Mouse (Mus musculus) liver, embryonic 11.5 days (tissue): Measurements from ENCODE around the gene Bub3. TPM values are rescaled to one million over a fixed set of nuclear protein-coding genes. Genes with fewer than 3 reads are reported as not detected.

Source experiments
- ATAC-seq: fragments of 200-750 bp; cut with Nextera tagmentation; replicated peaks from 2 replicates; pipeline ENCODE4 v1.8.0; 2017; ENCODE audit warnings: moderate number of reproducible peaks, mild to moderate bottlenecking, moderate TSS enrichment, moderate library complexity; ENCODE audit not compliant: low FRiP score
- DNase-seq: peaks from one replicate; pipeline ENCODE4 v3.0.0-alpha.2; 2017; ENCODE audit warnings: low spot score
- H3K27ac ChIP-seq: fragments of 300-500 bp; sonication (generic); 2 replicates; pipeline ENCODE4 v1.5.1; 2014; ENCODE audit warnings: mild to moderate bottlenecking, low read depth, low read length, control low read depth
- H3K27me3 ChIP-seq: fragments of 300-500 bp; sonication (generic); replicated peaks from 2 replicates; pipeline ENCODE4 v1.6.1; 2014; ENCODE audit warnings: low read length, mixed read lengths; ENCODE audit not compliant: control insufficient read depth, insufficient read depth
- H3K36me3 ChIP-seq: fragments of 300-500 bp; sonication (generic); 2 replicates; pipeline ENCODE4 v1.6.1; 2014; ENCODE audit warnings: mild to moderate bottlenecking, low read length, moderate library complexity, mixed read lengths; ENCODE audit not compliant: control insufficient read depth, insufficient read depth
- H3K4me1 ChIP-seq: fragments of 300-500 bp; sonication (generic); replicated peaks from 2 replicates; pipeline ENCODE4 v1.6.1; 2014; ENCODE audit warnings: low read length, mixed read lengths; ENCODE audit not compliant: control insufficient read depth, insufficient read depth
- H3K4me2 ChIP-seq: fragments of 300-500 bp; sonication (generic); 2 replicates; pipeline ENCODE4 v1.6.1; 2014; ENCODE audit warnings: mild to moderate bottlenecking, control low read depth, moderate library complexity
- H3K4me3 ChIP-seq: fragments of 300-500 bp; sonication (generic); 2 replicates; pipeline ENCODE4 v1.5.1; 2014; ENCODE audit warnings: low read depth, low read length, control low read depth
- H3K9ac ChIP-seq: fragments of 300-500 bp; sonication (generic); 2 replicates; pipeline ENCODE4 v1.6.1; 2014; ENCODE audit warnings: low read depth, low read length, control low read depth
- H3K9me3 ChIP-seq: fragments of 300-500 bp; sonication (generic); 2 replicates; pipeline ENCODE4 v1.6.1; 2016; ENCODE audit warnings: low read length, inconsistent platforms, mixed read lengths; ENCODE audit not compliant: control insufficient read depth
- WGBS: fragments of 180-500 bp; shearing (Covaris S2); extraction: QIAGEN DNeasy Blood & Tissue Kit; methylation state at CpG from one replicate; pipeline ENCODE4 v1.1.7; 2014; 5-methylcytosine and 5-hydroxymethylcytosine counted together
- polyA plus RNA-seq: library from polyadenylated mRNA; unstranded; fragments of >200 nt; fragmentation: Nextera tagmentation; extraction: Ambion mirVana; gene quantifications from 2 replicates; pipeline ENCODE4 v1.2.1, GENCODE M21; 2014

Gene Bub3
- polyA plus RNA-seq, 1 experiment from 2014 or later: 192 TPM

- Histone ChIP-seq H3K4me2 (no peak overlapping the region), H3K9ac (no peak overlapping the region), H3K4me1 (peaks cover 6% of the 10 kb centered on the region), H3K27ac (no peak overlapping the region), H3K36me3 (no peaks in the 10 kb centered on the region), H3K27me3 (peaks cover 99% of the 10 kb centered on the region), H3K4me3 (no peak overlapping the region), H3K9me3 (no peaks in the 10 kb centered on the region)
- DNase-seq: no peak
- no peak for ATAC-seq
- 4% methylated on average over 13 of the region's 13 CpGs for WGBS
These were observed 14.2 kb upstream of the Bub3 start for GRCm38 (mm10) chr7:131545701-131546385.

- H3K36me3 ChIP-seq: no peaks in the 10 kb centered on the region
- H3K9ac ChIP-seq: no peak overlapping the region
- H3K27me3 ChIP-seq: peaks cover 99% of the 10 kb centered on the region
- H3K4me3 ChIP-seq: no peak overlapping the region
- no peak overlapping the region for H3K27ac ChIP-seq
- DNase-seq: no peak
- no peaks in the 10 kb centered on the region for H3K9me3 ChIP-seq
- no peak overlapping the region for H3K4me2 ChIP-seq
- ATAC-seq: no peak
- WGBS: 4% methylated on average over 2 of the region's 2 CpGs
- peaks cover 6% of the 10 kb centered on the region for H3K4me1 ChIP-seq
These were observed 13.6 kb upstream of the Bub3 start for GRCm38 (mm10) chr7:131546423-131546822.

- H3K4me1 ChIP-seq: peaks cover under 1% of the 10 kb centered on the region; the same call in 1 of the 2 replicates
- H3K27me3 ChIP-seq: peaks cover 99% of the 10 kb centered on the region
- H3K36me3 ChIP-seq: no peaks in the 10 kb centered on the region
- H3K27ac ChIP-seq: no peak overlapping the region
- H3K4me3 ChIP-seq: no peak overlapping the region
- ATAC-seq (no peak), DNase-seq (no peak)
- H3K9me3 ChIP-seq: no peaks in the 10 kb centered on the region
- H3K9ac ChIP-seq: no peak overlapping the region
- 3% methylated on average over 5 of the region's 5 CpGs for WGBS
- H3K4me2 ChIP-seq: no peak overlapping the region
These were observed 12.5 kb upstream of the Bub3 start for GRCm38 (mm10) chr7:131547481-131547880.

GRCm38 (mm10) chr7:131548473-131548872, 11.5 kb upstream of the Bub3 start, which contains the start of gene Hmx2:
Gene Hmx2 (plus strand): TSS chr7:131548773.
- Histone ChIP-seq H3K4me2 (no peak within 1 kb of the TSS), H3K36me3 (no peaks in the 10 kb centered on the region), H3K9me3 (no peaks in the 10 kb centered on the region), H3K4me1 (no peaks in the 10 kb centered on the region), H3K27ac (no peak within 1 kb of the TSS), H3K27me3 (peaks cover 99% of the 10 kb centered on the region), H3K9ac (no peak within 1 kb of the TSS), H3K4me3 (no peak within 1 kb of the TSS)
- DNase-seq (no peak), ATAC-seq (no peak)
- WGBS: 4% methylated on average over 3 of the region's 3 CpGs

GRCm38 (mm10) chr7:131551471-131551870, 8.6 kb upstream of the Bub3 start:
- peaks cover 100% of the 10 kb centered on the region for H3K27me3 ChIP-seq
- DNase-seq: no peak
- no peaks in the 10 kb centered on the region for H3K9me3 ChIP-seq
- peaks cover 2% of the 10 kb centered on the region; the same call in 1 of the 2 replicates for H3K4me1 ChIP-seq
- no peak overlapping the region for H3K9ac ChIP-seq
- ATAC-seq: no peak
- WGBS: 2% methylated on average over 4 of the region's 4 CpGs
- no peak overlapping the region for H3K4me2 ChIP-seq
- H3K4me3 ChIP-seq: no peak overlapping the region
- no peaks in the 10 kb centered on the region for H3K36me3 ChIP-seq
- no peak overlapping the region for H3K27ac ChIP-seq

GRCm38 (mm10) chr7:131551931-131552741, 7.9 kb upstream of the Bub3 start:
- H3K4me2 ChIP-seq: no peak overlapping the region
- no peak overlapping the region for H3K27ac ChIP-seq
- H3K36me3 ChIP-seq: no peaks in the 10 kb centered on the region
- ATAC-seq (no peak), DNase-seq (no peak)
- H3K4me1 ChIP-seq: peaks cover 2% of the 10 kb centered on the region; the same call in 1 of the 2 replicates
- no peaks in the 10 kb centered on the region for H3K9me3 ChIP-seq
- 2% methylated on average over 42 of the region's 42 CpGs for WGBS
- H3K9ac ChIP-seq: no peak overlapping the region
- peaks cover 100% of the 10 kb centered on the region for H3K27me3 ChIP-seq
- no peak overlapping the region for H3K4me3 ChIP-seq

- no peak overlapping the region for H3K4me2 ChIP-seq
- no peak overlapping the region for H3K27ac ChIP-seq
- ATAC-seq (no peak), DNase-seq (no peak)
- H3K4me1 ChIP-seq: peaks cover 2% of the 10 kb centered on the region; the same call in 1 of the 2 replicates
- no peaks in the 10 kb centered on the region for H3K36me3 ChIP-seq
- H3K27me3 ChIP-seq: peaks cover 100% of the 10 kb centered on the region
- H3K4me3 ChIP-seq: no peak overlapping the region
- no peak overlapping the region for H3K9ac ChIP-seq
- WGBS: 5% methylated on average over 5 of the region's 5 CpGs
- no peaks in the 10 kb centered on the region for H3K9me3 ChIP-seq
These were observed 7.2 kb upstream of the Bub3 start for GRCm38 (mm10) chr7:131552781-131553180.

- Histone ChIP-seq H3K4me1 (peaks cover 2% of the 10 kb centered on the region; the same call in 1 of the 2 replicates), H3K36me3 (no peaks in the 10 kb centered on the region), H3K9ac (no peak overlapping the region), H3K4me3 (peak overlapping the region; percentile 33), H3K4me2 (peak overlapping the region; percentile 56), H3K27me3 (peaks cover 98% of the 10 kb centered on the region), H3K9me3 (no peaks in the 10 kb centered on the region), H3K27ac (no peak overlapping the region)
- under 1% methylated on average over 38 of the region's 39 CpGs for WGBS
- ATAC-seq: peak; percentile 43
- peak; percentile 49 for DNase-seq
These were observed 6.2 kb upstream of the Bub3 start for GRCm38 (mm10) chr7:131553771-131554175.
